Mouse (Mus musculus) small intestine, adult 2 months (tissue): ENCODE measurements around the gene 1700093K21Rik. TPM values are rescaled to one million over a fixed set of nuclear protein-coding genes. Genes with fewer than 3 reads are reported as not detected.
A peak's percentile ranks its signal among the peaks of the same experiment; 100 is the strongest.
"Not testable (repeated sequence)": the region's sequence is repeated elsewhere in the genome, so short reads cannot be mapped to it uniquely, and the experiment has no call there.

Experiments used
- H3K27ac ChIP-seq: fragments of 200-500 bp; 2 replicates; pipeline ENCODE4 v1.5.1; 2012; ENCODE audit warnings: low read depth, low read length, control low read depth, inconsistent platforms; ENCODE audit not compliant: insufficient read depth
- H3K27me3 ChIP-seq: fragments of 200-500 bp; 2 replicates; pipeline ENCODE4 v1.6.1; 2012; ENCODE audit warnings: mild to moderate bottlenecking, moderate library complexity, low read length, inconsistent platforms; ENCODE audit not compliant: control insufficient read depth, insufficient read depth
- H3K36me3 ChIP-seq: fragments of 200-500 bp; 2 replicates; pipeline ENCODE4 v1.6.1; 2012; ENCODE audit warnings: mild to moderate bottlenecking, low read length, control low read depth, inconsistent platforms; ENCODE audit not compliant: control insufficient read depth, insufficient read depth
- H3K4me1 ChIP-seq: fragments of 200-500 bp; 2 replicates; pipeline ENCODE4 v1.6.1; 2012; ENCODE audit warnings: low read length, inconsistent platforms, mixed read lengths; ENCODE audit not compliant: control insufficient read depth, insufficient read depth, insufficient read length
- H3K4me3 ChIP-seq: fragments of 200-500 bp; 2 replicates; pipeline ENCODE4 v1.5.1; 2012; ENCODE audit warnings: low read depth, mild to moderate bottlenecking, control low read depth, inconsistent platforms, low read length, moderate library complexity
- CTCF ChIP-seq: fragments of 200-500 bp; IDR thresholded peaks from 2 replicates; pipeline ENCODE4 v1.5.1; 2012; ENCODE audit warnings: low read depth, mild to moderate bottlenecking, control low read depth, inconsistent platforms, low read length, moderate library complexity, mixed read lengths; ENCODE audit not compliant: insufficient replicate concordance, insufficient read length; ENCODE audit errors: extremely low read depth
- POLR2A ChIP-seq: fragments of 200-500 bp; IDR thresholded peaks from 2 replicates; pipeline ENCODE4 v1.6.1; 2012; ENCODE audit warnings: low read depth, mild to moderate bottlenecking, control low read depth, inconsistent platforms, low read length, moderate library complexity
- WGBS: fragments of 180-500 bp; shearing (Covaris S2); methylation state at CpG from one replicate; pipeline ENCODE4 v1.1.7; 2018; 5-methylcytosine and 5-hydroxymethylcytosine counted together
- polyA plus RNA-seq: library from polyadenylated mRNA; depleted of rRNA; stranded (reverse); fragments of >200 nt; gene quantifications from 2 replicates; pipeline ENCODE4 v1.2.3, GENCODE M21; 2012; rRNA removed

The 1700093K21Rik gene
- not detected in 2 replicates for polyA plus RNA-seq

GRCm38 (mm10) chr11:23520473-23521205 is at the start of gene 1700093K21Rik:
1700093K21Rik (minus strand) TSS chr11:23521155.
- no peaks in the 10 kb centered on the region for H3K36me3 ChIP-seq
- 74% methylated on average over 5 of the region's 5 CpGs for WGBS
- H3K4me3 ChIP-seq, result no peak within 1 kb of the TSS
- no peak for TF ChIP-seq CTCF
- no peak for TF ChIP-seq POLR2A
- no peaks in the 10 kb centered on the region for H3K27me3 ChIP-seq
- no peak within 1 kb of the TSS for H3K27ac ChIP-seq
- H3K4me1 ChIP-seq, result no peaks in the 10 kb centered on the region

- Histone ChIP-seq H3K27me3 (no peaks in the 10 kb centered on the region), H3K27ac (no peak overlapping the region), H3K4me3 (no peak overlapping the region), H3K36me3 (peaks cover 2% of the 10 kb centered on the region; the same call in 1 of the 2 replicates), H3K4me1 (no peaks in the 10 kb centered on the region)
- TF ChIP-seq CTCF (no peak), POLR2A (no peak)
- WGBS, result 91% methylated on average over 7 of the region's 7 CpGs
These were observed 49.2 kb upstream of the 1700093K21Rik start for GRCm38 (mm10) chr11:23570130-23570529.

- TF ChIP-seq CTCF (peak; percentile 65; the same call in 1 of the 2 replicates), POLR2A (no peak)
- Histone ChIP-seq H3K4me3 (no peak overlapping the region), H3K27ac (no peak overlapping the region), H3K36me3 (no peaks in the 10 kb centered on the region), H3K27me3 (no peaks in the 10 kb centered on the region), H3K4me1 (no peaks in the 10 kb centered on the region)
- 57% methylated on average over 6 of the region's 6 CpGs for WGBS
These were observed 44.8 kb upstream of the 1700093K21Rik start for GRCm38 (mm10) chr11:23565761-23566160.

- 56% methylated on average over 6 of the region's 6 CpGs for WGBS
These were observed 36.2 kb upstream of the 1700093K21Rik start for GRCm38 (mm10) chr11:23557039-23557630.

GRCm38 (mm10) chr11:23537446-23537845 is 16.5 kb upstream of the 1700093K21Rik start:
- no peak overlapping the region for H3K27ac ChIP-seq
- no peak overlapping the region for H3K4me3 ChIP-seq
- no peak for TF ChIP-seq CTCF
- no peak for TF ChIP-seq POLR2A
- WGBS, result 85% methylated on average over 2 of the region's 2 CpGs
- no peaks in the 10 kb centered on the region for H3K4me1 ChIP-seq
- no peaks in the 10 kb centered on the region for H3K36me3 ChIP-seq
- H3K27me3 ChIP-seq, result no peaks in the 10 kb centered on the region

More at GRCm38 (mm10) chr11:23557039-23557630, 36.2 kb upstream of the 1700093K21Rik start:
- no peak overlapping the region for H3K4me3 ChIP-seq
- H3K27me3 ChIP-seq, result no peaks in the 10 kb centered on the region
- H3K4me1 ChIP-seq, result no peaks in the 10 kb centered on the region
- no peak overlapping the region for H3K27ac ChIP-seq
- TF ChIP-seq CTCF (no peak), POLR2A (no peak)
- no peaks in the 10 kb centered on the region for H3K36me3 ChIP-seq

- no peaks in the 10 kb centered on the region for H3K4me1 ChIP-seq
- no peaks in the 10 kb centered on the region for H3K27me3 ChIP-seq
- 84% methylated on average over 3 of the region's 3 CpGs for WGBS
- TF ChIP-seq POLR2A, result no peak
- H3K4me3 ChIP-seq, result no peak overlapping the region
- H3K27ac ChIP-seq, result no peak overlapping the region
- H3K36me3 ChIP-seq, result no peaks in the 10 kb centered on the region
These were observed 2.0 kb downstream of the 1700093K21Rik start for GRCm38 (mm10) chr11:23518981-23519380.

GRCm38 (mm10) chr11:23515315-23515714 is 5.6 kb downstream of the 1700093K21Rik start:
- Histone ChIP-seq H3K4me3 (no peak overlapping the region), H3K27ac (no peak overlapping the region), H3K4me1 (no peaks in the 10 kb centered on the region), H3K36me3 (no peaks in the 10 kb centered on the region), H3K27me3 (no peaks in the 10 kb centered on the region)
- 81% methylated on average over 2 of the region's 2 CpGs for WGBS
- TF ChIP-seq CTCF (no peak), POLR2A (no peak)

- not testable (repeated sequence) for H3K27ac ChIP-seq, H3K4me1 ChIP-seq, H3K27me3 ChIP-seq, H3K4me3 ChIP-seq, H3K36me3 ChIP-seq
- 31% methylated on average over 4 of the region's 4 CpGs for WGBS
These were observed 6.2 kb downstream of the 1700093K21Rik start for GRCm38 (mm10) chr11:23514785-23515184.

- H3K27ac ChIP-seq, H3K36me3 ChIP-seq, H3K4me3 ChIP-seq, H3K4me1 ChIP-seq, H3K27me3 ChIP-seq: not testable (repeated sequence)
- 81% methylated on average over 5 of the region's 5 CpGs for WGBS
These were observed 16.2 kb downstream of the 1700093K21Rik start for GRCm38 (mm10) chr11:23504801-23505200.
